Mouse (Mus musculus) telencephalon, adult 2 months (tissue): ENCODE data around the gene Kcnd3.

Experiments
- DNase-seq: peaks from one replicate; pipeline ENCODE4 v3.0.0-alpha.2; 2011; ENCODE audit warnings: low read depth, low spot score

Gene Kcnd3

DNA sequence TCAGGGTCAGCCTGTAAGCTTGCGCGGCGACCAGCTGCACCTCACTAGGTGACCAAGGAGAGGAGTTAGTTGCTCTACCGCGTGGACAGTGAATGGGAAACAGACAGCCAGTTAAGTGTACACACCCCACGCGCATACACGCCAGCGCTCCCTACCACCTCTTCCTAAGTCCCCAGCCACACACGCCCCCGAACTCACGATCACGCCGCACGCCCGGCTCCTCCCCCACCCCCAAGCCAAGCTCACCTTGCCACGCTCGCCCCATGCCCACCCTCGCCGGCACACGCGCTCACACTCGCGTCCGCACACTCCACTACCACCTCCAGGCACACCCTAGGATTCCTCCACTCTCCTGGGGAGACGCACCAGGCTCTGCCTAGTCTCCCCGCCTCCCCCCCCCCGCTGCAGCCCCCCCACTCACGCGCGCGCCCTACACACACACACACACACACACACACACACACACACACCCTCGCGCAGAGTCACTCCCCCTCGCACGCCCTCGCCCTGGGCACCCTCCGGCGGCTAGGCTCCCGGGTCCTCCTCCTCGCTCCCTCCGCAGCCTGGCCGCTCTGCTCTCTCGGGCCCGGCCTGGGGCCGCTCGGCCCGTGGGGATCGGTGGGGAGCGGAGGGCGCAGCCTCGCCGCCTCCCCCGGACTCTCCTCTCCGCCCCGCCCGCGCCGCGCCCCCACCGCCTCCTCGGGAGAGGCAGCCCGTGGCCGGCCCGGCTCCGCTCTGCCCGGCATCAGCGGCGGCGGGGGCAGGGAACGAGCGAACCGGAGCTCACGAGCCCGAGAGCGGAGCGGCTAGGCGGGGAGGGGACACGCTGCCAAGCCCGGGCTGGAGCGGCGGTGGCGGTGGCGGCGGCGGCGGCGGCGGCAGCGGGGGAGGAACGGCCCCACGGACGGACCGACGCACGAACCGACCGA lies at the start of gene Kcnd3:
Gene Kcnd3 (plus strand): TSS at position 704 of the 929 bp plus-strand sequence.
- no peak for DNase-seq

DNA sequence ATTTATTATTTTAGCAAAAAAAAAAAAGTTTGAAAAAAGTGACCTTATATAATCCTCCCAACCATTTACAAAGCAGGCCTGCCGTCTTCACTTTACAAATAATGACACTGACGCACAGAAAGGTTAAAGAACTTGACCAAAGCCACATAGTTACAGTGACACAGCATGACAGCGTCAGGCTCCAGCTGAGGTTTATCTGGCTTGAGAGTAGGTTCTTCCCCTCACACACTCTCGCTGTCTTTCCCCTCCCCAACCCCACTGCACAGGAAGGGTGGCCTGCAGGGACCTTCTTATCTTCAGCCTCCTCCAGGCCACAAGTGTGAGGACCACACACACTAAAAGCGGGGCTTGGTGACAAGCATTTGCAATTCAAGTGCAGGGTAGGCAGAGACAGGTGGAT lies 49.5 kb upstream of the Kcnd3 start:
- no peak for DNase-seq

DNA sequence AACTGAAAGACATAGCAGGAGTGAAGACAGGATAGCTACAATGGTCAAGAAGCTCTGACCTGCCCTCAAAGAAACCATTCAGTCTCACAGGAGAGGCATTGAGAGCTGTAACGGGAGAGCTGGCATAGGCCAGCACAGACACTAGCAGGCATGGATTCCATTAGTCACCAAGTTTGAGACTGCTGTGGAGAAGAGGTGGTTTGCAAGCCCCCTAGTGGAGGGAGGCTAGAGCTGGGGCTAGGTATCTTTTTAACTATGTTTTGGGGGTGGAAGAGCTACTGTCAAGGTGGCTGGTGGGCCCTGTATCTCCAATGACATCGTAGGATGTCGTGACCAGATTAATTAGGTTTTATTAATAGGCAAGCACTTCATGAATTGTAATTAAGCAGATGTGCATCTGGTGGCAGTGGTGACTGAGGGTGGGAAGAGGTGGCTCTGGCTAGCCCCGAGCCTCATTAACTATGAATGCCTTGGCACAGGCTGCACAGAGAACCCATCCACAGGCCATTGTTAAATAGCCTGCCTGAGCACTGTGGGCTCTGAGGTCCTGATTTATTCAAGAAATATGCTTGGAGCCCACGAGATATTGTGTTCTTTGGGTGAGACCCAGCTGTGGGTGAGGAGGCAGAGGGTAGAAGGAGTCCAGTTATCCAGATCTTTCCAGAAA lies 48.6 kb upstream of the Kcnd3 start:
- DNase-seq, result no peak

DNA sequence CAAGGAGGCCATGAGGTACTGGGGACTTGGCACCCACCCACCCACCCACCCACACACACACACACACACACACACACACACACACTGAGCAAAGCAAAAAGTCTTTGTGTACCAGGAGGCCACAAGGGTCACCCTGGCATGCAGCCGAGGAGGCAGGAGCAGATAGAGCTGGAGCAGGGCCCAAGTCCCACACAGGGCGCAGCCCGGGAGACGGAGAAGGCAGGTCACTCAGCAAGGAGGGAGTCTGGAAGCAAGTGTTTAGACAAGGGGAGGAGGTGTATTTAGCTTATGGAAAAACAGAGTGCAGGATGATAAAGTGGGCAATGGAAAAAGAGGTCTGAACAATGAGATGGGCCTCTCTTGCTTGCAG lies 48.1 kb upstream of the Kcnd3 start:
- no peak for DNase-seq

- no peak for DNase-seq
Measured at GRCm38 (mm10) chr3:105405516-105405915, 46.6 kb upstream of the Kcnd3 start.

DNA sequence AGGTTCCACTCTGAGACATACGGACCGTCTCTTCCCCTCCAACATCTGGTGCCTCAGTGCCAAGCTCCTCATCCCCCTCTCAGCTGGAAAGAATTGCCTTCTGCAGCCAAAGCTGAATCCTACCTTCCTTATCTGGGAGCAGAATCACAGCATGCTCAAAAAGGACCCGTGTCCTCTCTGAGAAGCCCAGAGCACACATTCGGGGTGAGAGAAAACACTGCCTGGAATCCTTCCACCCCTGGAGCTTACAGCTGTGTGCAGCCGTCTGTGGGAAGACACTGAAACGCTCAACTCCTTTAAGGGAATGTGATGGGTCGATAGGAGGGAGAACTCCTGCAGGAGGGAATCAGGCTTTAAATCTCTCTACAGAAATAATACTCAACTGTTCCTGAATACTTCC lies 46.1 kb upstream of the Kcnd3 start:
- DNase-seq, result no peak

- DNase-seq, result peak; percentile 28
Measured at GRCm38 (mm10) chr3:105408211-105408610, 43.9 kb upstream of the Kcnd3 start.

DNA sequence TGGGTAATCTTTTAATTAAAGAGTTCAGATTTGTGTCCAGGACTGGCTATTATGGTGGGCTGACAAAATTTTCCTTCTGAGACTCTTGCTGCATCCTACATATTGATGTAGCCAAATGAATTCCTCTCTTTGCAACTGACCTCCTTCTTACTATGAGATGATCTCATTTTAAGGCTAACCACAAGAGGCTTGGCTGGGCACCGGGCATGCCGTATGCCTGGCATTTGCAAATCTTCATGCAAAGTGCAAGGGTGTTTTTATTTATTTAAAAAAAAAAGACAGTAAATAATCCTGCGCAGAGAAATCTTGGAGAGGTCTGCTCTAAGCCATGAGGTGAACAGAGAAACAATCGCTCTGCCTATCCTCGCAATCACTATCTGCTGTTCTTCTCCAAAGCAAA lies 41.3 kb upstream of the Kcnd3 start:
- DNase-seq, result no peak

GRCm38 (mm10) chr3:105411776-105412175 lies 40.4 kb upstream of the Kcnd3 start:
- DNase-seq, result no peak

DNA sequence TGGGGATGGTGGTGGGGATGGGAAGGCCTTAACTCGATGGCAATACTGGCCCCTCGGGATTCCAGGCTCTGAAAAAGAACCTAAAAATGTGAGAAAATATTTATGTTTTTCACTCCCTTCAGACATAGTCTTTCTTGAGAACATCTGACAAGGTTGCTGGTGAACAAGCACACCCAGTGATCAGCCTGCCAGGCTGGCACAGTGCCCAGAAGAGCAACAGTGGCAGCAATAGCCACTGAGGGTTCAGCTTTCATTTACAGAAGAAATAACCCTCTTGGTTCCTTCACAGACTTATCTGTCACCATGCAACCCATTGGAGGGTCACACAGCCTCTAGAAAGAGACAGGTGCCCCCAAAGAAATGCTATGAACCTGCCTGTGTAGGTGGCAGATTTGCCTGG lies 39.9 kb upstream of the Kcnd3 start:
- no peak for DNase-seq

DNA sequence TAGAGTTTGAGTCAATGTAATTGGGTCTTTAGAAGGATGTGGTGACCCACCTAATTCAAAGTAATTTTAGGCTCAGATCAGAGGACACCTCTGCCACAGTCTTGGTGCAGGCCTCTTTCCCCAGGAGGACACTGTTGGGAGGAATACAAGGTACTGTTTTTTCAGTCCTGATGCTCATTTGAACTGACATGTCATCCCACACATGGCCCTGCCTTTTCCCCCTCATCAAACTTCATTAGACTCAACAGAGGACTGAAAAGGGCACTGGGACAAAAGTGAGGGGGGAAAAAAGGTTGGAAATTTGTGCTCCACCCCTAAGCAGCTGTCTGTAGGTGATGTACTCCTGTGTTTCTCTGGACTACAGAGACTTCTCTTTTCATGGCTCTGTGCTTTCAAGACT lies 39.4 kb upstream of the Kcnd3 start:
- DNase-seq, result no peak

DNA sequence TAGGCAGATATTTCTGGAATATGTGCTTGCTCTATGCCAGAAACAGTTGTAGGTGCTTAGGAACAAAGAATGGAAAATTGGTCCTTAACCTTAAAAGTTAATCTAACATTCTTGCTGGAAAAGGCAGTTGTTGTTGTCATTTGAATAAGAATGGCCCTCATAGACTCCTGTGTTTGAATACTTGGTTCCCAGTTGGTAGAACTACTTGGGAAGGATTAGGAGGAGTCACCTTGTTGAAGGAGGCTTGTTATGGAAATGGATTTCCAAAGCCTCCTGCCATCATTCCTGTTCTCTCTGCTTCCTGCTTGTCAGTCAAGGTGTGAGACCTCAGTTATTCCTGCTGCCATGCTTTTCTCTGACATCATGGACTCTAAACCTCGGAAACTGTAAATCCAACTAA lies 33.7 kb upstream of the Kcnd3 start:
- no peak for DNase-seq

DNA sequence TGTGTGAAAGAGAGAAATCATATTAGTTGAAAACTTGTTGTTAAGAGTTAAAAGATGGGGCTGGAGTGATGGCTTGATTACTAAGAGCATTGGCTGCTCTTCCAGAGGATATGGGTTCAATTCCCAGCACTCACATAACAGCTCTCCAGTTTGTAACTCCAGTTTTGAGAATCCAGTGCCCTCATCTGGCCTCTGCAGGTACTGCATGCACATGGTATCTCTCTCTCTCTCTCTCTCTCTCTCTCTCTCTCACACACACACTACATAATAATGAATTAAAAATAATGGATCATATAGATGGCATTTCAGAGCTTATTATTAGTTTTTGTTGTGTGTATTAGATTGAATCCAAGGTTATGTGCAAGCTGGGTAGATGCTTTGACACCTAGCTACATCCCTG lies 29.7 kb upstream of the Kcnd3 start:
- no peak for DNase-seq

GRCm38 (mm10) chr3:105423427-105423826 lies 28.7 kb upstream of the Kcnd3 start:
- DNase-seq, result no peak

GRCm38 (mm10) chr3:105428586-105428985 lies 23.5 kb upstream of the Kcnd3 start:
- no peak for DNase-seq

DNA sequence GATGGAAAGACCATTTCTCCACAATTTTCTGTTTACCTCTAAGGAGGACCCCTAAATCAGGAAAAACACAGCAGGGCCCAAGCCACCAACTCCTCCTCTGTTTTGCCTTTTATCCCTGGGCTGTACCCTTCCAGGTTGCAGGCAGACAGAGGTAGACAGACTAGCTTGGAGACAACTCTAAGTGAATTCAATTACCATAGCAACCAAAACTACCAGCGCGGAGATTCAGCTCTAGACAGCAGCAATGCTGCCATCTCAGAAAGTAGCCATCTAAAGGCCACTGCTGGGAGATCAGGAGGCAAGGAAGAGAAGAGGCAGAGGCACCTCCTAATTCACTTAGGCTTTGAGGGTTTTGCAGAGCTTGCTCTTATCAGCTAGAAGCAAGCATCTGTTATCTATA lies 15.7 kb upstream of the Kcnd3 start:
- DNase-seq, result no peak

GRCm38 (mm10) chr3:105436971-105437370 lies 15.2 kb upstream of the Kcnd3 start:
- no peak for DNase-seq

- DNase-seq, result no peak
Measured at GRCm38 (mm10) chr3:105440873-105441495, 11.1 kb upstream of the Kcnd3 start.

DNA sequence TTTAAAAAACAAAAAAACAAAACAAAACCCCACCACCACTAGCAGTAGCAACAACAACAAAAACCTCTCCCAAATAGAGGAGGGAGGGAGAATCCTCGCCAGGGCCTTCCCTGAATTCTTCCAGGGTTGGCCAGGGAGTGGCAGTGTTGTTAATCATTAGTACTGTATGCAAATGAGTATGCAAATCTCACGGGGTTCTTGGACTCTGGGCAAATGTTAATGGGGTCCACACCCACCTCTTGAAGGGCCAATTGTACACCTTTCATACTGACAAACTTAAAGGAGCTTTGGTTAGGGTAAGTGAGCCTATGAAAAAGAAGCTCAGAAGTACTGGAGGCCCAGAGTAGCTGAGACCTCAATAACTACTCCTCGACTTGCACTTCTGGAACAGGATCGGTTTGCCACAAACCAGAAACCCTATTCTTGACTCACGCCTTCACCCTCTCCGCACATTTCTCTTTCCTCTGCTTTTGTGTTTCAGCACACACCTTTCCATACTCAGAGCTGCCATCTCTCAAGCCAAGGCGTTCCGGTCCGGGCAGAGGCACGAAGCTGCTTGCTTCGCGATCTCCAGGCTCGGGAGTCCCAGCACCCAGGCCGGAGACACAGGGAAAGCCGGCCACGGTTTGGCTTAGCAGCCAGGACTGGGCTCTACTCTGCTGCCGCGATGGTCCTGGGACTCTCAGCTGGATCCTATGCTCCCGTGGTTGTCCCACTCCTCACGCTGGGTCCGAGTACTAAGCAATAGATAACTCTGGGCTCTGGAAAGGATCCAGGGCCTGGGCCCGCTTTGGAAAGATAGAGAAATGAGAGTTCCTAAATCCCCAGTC lies 1.3 kb upstream of the Kcnd3 start:
- DNase-seq, result peak; percentile 52

DNA sequence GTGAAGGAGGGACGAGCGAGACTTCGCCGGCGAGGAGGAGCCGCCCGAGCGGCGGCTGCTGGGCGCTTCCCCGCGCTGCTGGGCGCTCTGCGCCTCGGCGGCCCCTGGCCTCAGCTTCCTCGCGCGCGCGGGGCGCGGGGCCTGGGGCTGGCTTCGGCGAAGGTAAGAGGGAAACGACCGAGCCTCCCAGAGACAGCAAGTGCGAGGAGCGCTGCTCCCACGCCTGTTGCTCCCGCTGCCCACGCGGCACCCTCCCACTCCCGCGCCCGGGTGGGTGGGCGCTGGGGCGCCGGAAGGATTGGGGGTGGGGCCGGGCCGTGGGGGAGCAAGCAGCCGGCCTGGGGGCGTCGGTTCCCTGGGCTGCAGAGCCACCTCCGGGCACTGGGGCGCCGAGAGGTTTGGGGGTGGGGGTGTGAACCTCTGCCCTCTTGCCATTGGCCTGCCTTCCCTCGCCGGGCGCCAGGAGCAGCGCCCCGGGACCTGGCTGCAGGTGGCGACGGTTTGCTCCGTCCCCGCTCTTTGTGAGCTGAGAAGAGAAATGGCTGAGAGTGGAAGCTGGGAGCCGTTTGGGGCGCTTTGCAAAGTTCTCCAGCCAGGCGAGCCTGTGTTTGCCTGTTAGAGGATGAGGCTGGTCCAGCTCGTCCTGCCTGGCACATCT lies 555 bp downstream of the Kcnd3 start:
- no peak for DNase-seq
